Mouse (Mus musculus) kidney, adult 2 months (tissue): ENCODE results near the gene Fam107b.

Source experiments
- CTCF ChIP-seq: fragments of 200-500 bp; conservative IDR thresholded peaks from 2 replicates; pipeline ENCODE4 v1.5.1; 2011; ENCODE audit warnings: low read depth, mild to moderate bottlenecking, control low read depth, low read length, moderate library complexity, mixed read lengths; ENCODE audit not compliant: insufficient read depth, insufficient read length
- POLR2A ChIP-seq: fragments of 200-500 bp; IDR thresholded peaks from one replicate; pipeline ENCODE4 v1.6.1; 2011; ENCODE audit warnings: low read depth, low read length, control low read depth

DNA sequence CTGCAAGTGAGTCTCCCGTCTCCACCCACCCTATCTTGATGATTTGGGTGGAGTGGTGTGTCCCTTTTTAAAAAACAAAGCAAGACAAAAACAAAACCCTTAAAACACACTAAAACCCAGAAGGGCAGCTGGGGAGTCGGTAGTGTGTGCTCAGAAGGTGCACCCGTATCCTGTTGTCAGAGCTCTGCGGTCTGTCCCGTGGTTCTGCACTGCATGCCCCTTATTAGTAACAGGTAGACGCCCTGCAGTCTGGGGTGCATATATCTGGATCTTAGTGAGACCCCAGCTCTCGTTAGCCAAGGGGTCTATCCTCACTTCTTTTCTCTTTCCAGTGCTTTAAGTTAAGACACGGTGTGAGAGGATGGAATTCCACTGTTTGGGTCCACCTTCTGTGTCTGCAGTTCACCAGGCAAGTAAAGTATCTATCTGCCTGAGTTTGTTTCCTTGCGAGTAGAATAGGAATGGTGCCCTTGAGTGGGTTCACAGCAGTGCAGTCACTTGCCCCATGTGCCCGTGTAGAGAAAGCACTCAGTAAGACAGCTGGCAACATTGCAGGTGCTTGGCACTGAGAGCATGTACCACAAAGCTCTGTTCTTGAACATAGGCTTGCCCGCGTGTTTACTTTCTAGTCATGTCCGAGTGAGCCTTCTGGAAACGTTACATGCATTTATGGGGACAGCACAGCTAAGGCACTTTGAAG, 161.2 kb downstream of the Fam107b start:
- no peak for TF ChIP-seq CTCF
- TF ChIP-seq POLR2A, result no peak
